Mouse (Mus musculus) limb, embryonic 11.5 days (tissue): ENCODE measurements around the gene Zfp52. TPM values are rescaled to one million over a fixed set of nuclear protein-coding genes. Genes with fewer than 3 reads are reported as not detected.

ENCODE experiments used
- ATAC-seq: fragments of 200-750 bp; cut with Nextera tagmentation; 2 replicates; pipeline ENCODE4 v1.8.0; 2017; ENCODE audit warnings: low read depth; ENCODE audit not compliant: insufficient number of reproducible peaks, low FRiP score, low TSS enrichment
- DNase-seq: peaks from one replicate; pipeline ENCODE4 v3.0.0-alpha.2; 2015; ENCODE audit warnings: low spot score
- H3K27ac ChIP-seq: fragments of 300-500 bp; sonication (generic); replicated peaks from 2 replicates; pipeline ENCODE4 v1.5.1; 2014; ENCODE audit warnings: low read depth, mild to moderate bottlenecking, low read length
- H3K27me3 ChIP-seq: fragments of 300-500 bp; sonication (generic); 2 replicates; pipeline ENCODE4 v1.6.1; 2014; ENCODE audit warnings: mild to moderate bottlenecking, low read length, mixed read lengths; ENCODE audit not compliant: control insufficient read depth, insufficient read depth
- H3K36me3 ChIP-seq: fragments of 300-500 bp; sonication (generic); 2 replicates; pipeline ENCODE4 v1.6.1; 2014; ENCODE audit warnings: mild to moderate bottlenecking, low read length, moderate library complexity, mixed read lengths; ENCODE audit not compliant: control insufficient read depth, insufficient read depth
- H3K4me1 ChIP-seq: fragments of 300-500 bp; sonication (generic); 2 replicates; pipeline ENCODE4 v1.6.1; 2014; ENCODE audit warnings: low read length, mixed read lengths; ENCODE audit not compliant: control insufficient read depth, insufficient read depth
- H3K4me2 ChIP-seq: fragments of 300-500 bp; sonication (generic); 2 replicates; pipeline ENCODE4 v1.6.1; 2014; ENCODE audit warnings: low read depth, mild to moderate bottlenecking, moderate library complexity; ENCODE audit not compliant: severe bottlenecking
- H3K4me3 ChIP-seq: fragments of 300-500 bp; sonication (generic); 2 replicates; pipeline ENCODE4 v1.5.1; 2014; ENCODE audit warnings: low read depth, low read length
- H3K9ac ChIP-seq: fragments of 300-500 bp; sonication (generic); 2 replicates; pipeline ENCODE4 v1.6.1; 2014; ENCODE audit warnings: mild to moderate bottlenecking, low read length
- H3K9me3 ChIP-seq: fragments of 300-500 bp; sonication (generic); 2 replicates; pipeline ENCODE4 v1.6.1; 2016; ENCODE audit warnings: low read length; ENCODE audit not compliant: control insufficient read depth
- WGBS: fragments of 180-500 bp; shearing (Covaris S2); extraction: QIAGEN DNeasy Blood & Tissue Kit; methylation state at CpG from one replicate; pipeline ENCODE4 v1.1.7; 2014; 5-methylcytosine and 5-hydroxymethylcytosine counted together
- polyA plus RNA-seq: library from polyadenylated mRNA; unstranded; fragments of >200 nt; fragmentation: Nextera tagmentation; extraction: Ambion mirVana; gene quantifications from 2 replicates; pipeline ENCODE4 v1.2.1, GENCODE M21; 2014

Gene Zfp52
- polyA plus RNA-seq, 1 experiment from 2014 or later: 1.9 TPM

DNA sequence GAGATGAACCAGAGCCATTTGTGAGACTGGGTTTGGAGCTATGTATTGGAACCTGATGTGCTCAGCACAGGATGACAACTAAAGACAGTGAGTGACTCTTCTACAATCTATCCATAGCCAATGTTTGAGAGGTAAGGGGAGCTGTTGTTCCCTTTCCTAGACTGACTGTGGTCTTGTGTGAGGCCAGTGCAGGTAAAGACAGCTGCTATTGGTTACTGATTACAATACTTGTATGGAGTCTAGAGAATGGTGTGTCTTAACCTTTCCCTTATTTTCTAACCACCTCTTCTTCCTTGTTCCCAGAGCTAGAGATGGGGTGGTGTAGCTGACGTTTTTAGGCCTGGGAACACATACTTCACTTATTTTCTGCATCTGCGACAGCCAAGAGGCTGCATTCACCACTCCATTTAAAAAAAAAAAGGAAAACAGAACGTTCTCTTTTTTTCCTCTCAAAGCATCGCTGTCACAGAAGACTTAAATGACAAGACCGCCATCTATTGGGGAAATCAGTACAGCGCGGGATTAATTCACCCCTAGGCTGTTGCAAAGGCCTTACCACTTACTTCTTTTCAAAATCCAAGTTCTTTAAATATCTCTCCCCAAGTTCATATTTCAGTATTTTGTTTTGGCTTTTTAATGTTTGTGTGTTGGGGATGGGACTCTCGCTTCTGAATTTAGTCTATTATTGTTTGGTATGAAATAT lies 19.8 kb upstream of the Zfp52 start:
- DNase-seq: peak; percentile 71
- Histone ChIP-seq H3K4me3 (peak overlapping the region; percentile 48; the same call in 1 of the 2 replicates), H3K9ac (no peak overlapping the region), H3K4me2 (peak overlapping the region; percentile 66), H3K27me3 (no peaks in the 10 kb centered on the region), H3K4me1 (no peaks in the 10 kb centered on the region), H3K27ac (no peak overlapping the region), H3K9me3 (no peaks in the 10 kb centered on the region), H3K36me3 (no peaks in the 10 kb centered on the region)
- 3% methylated on average over 8 of the region's 8 CpGs for WGBS
- ATAC-seq: peak; percentile 45; the same call in 1 of the 2 replicates

DNA sequence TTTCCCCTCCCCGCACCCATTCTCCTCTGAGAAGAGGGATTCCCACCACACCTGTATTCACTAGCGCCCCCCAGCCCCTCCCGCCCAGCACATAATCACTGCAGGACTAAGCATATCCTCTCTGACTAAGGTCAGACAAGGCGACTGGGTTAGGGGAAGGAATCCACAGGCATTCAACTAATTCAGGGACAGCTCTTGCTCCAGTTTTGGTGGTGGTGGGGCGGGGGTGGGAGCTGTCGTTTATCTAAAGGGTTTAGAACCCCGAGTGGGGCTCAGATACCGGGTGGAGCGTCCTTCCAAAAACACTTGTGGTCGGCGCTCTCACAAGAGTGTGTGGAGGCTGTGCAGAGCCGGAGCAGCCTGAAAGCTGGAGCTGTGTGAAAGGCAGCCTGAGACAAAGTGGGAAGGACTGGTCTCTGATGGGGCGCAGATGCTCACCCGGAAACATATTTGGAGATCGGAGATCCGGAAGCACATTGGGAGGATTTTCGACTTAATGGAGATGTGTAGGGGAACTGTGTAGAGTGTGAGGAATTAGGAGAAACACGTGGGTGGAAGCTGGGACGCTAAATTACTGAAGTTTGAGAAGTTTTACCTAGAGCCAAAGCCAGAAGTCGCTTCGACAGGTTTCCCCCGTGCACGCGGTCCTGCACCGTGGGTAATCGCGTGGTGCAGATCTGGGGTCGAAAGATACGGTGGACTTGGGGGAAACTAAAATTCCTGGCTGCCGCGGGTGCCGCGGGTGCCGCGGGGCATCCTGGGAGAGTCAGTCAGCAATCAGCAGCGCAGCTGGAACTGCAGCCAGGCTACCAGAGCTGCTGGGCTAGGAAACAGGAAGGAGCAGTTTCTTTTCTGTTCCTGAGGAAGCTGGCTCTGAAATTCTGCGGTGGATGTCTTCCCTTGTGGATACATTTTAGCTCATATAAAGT lies 18.9 kb upstream of the Zfp52 start:
- under 1% methylated on average over 37 of the region's 37 CpGs for WGBS

DNA sequence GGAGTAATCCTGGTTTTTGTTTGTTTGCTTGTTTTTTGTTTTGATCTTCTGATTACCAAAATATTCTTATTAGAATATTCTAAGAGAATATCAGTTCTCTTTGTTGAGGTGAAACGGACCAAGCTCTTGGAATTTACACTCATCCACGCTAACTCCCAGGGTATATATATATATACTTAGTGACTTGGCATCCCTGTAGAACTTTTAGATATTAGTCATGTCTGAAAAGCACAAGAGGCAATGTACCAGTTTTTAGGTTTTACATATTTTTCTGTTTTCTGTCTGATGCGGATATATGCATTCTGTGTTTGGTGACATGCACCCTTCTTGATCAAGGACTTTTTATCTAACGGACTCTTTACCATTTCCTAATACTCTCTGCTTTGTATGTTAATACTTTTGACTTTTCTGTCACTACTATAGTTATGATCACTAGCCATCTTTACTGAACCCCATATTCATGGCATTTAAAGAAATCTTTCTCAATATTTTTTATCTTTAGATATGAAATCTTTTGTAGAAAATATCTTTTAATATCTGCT lies 18.1 kb upstream of the Zfp52 start:
- Histone ChIP-seq H3K4me2 (peak overlapping the region; percentile 66), H3K4me3 (peak overlapping the region; percentile 48; the same call in 1 of the 2 replicates), H3K27me3 (no peaks in the 10 kb centered on the region), H3K9ac (no peak overlapping the region), H3K9me3 (no peaks in the 10 kb centered on the region), H3K36me3 (no peaks in the 10 kb centered on the region), H3K4me1 (no peaks in the 10 kb centered on the region), H3K27ac (no peak overlapping the region; the same call in 1 of the 2 replicates)
- no peak for DNase-seq
- ATAC-seq: no peak
- WGBS: 43% methylated on average over 4 of the region's 4 CpGs

More for the DNA sequence above, 18.9 kb upstream of the Zfp52 start:
- ATAC-seq (peak; percentile 89), DNase-seq (peak; percentile 84)
- Histone ChIP-seq H3K9ac (peak overlapping the region; percentile 80), H3K4me2 (peak overlapping the region; percentile 66), H3K27me3 (no peaks in the 10 kb centered on the region), H3K27ac (peak overlapping the region; percentile 70; the same call in 1 of the 2 replicates), H3K4me3 (peak overlapping the region; percentile 48), H3K9me3 (no peaks in the 10 kb centered on the region), H3K36me3 (no peaks in the 10 kb centered on the region), H3K4me1 (no peaks in the 10 kb centered on the region)

DNA sequence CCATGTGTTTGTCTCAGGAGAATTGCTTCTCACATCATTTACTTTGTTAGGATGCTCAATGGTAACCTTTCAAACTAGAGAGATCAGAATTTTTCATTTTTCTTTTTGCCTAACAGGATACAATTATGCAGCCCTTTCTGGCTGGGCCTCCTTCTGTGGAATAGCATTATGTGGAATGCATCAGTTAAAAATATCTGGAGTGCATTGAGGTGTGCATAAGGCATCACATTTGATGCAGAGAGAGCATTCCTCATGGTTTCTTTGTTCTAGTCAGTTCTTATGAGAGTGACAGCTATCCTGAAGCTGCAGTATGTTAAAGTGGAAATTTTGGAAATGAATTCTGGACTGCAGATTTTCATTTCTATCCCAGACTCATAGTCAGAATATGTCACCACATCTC lies 9.1 kb upstream of the Zfp52 start:
- no peak for ATAC-seq
- Histone ChIP-seq H3K27ac (no peak overlapping the region), H3K9me3 (no peaks in the 10 kb centered on the region), H3K4me1 (no peaks in the 10 kb centered on the region), H3K27me3 (no peaks in the 10 kb centered on the region), H3K4me2 (no peak overlapping the region), H3K9ac (no peak overlapping the region), H3K4me3 (no peak overlapping the region), H3K36me3 (no peaks in the 10 kb centered on the region)
- no peak for DNase-seq

DNA sequence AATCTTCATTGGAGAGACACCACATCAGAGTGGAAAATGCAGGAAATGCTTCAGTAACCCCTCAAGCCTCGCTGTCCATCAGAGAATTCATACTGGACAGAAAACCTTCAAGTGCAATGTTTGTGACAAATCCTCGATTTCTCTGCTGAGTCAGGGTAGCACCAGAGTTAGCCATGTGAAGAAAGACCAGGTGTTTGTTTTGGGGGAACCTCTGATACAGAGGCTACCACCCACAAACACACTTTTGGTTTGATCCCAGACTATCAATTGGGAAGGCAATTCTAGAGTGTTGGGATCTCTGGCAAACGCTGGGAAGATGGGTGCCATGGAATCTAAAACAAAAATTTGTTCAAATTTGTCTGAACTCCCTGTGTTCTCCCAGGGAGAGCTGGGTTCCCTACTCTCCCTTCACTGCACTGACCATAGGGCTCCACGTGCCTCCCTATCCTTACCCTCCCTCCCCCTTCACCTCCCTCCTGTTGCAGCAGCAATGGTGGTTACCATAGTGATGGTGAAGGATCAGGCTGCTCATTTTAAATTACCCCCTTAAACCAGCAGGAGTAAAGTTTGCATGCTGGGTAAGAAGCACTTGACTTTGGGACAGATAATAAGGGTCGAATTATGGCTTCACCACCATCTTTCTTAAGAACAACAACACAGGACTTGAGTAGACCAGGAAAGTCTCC lies 4.6 kb upstream of the Zfp52 start:
- Histone ChIP-seq H3K4me3 (no peak overlapping the region), H3K27me3 (no peaks in the 10 kb centered on the region), H3K9me3 (no peaks in the 10 kb centered on the region), H3K36me3 (no peaks in the 10 kb centered on the region), H3K27ac (no peak overlapping the region), H3K4me2 (no peak overlapping the region), H3K9ac (no peak overlapping the region), H3K4me1 (no peaks in the 10 kb centered on the region)
- no peak for DNase-seq
- 71% methylated on average over 5 of the region's 5 CpGs for WGBS
- ATAC-seq: no peak

- no peaks in the 10 kb centered on the region for H3K27me3 ChIP-seq
- H3K27ac ChIP-seq: no peak overlapping the region
- H3K4me1 ChIP-seq: no peaks in the 10 kb centered on the region
- ATAC-seq (no peak), DNase-seq (no peak)
- H3K36me3 ChIP-seq: no peaks in the 10 kb centered on the region
- H3K4me2 ChIP-seq: peak overlapping the region; percentile 48; the same call in 1 of the 2 replicates
- WGBS: 84% methylated on average over 5 of the region's 5 CpGs
- H3K9me3 ChIP-seq: no peaks in the 10 kb centered on the region
- peak overlapping the region; percentile 51; the same call in 1 of the 2 replicates for H3K4me3 ChIP-seq
- H3K9ac ChIP-seq: no peak overlapping the region
Observed at GRCm38 (mm10) chr17:21531621-21532020, 3.7 kb upstream of the Zfp52 start.

GRCm38 (mm10) chr17:21532101-21532951 lies 3.0 kb upstream of the Zfp52 start:
- under 1% methylated on average over 50 of the region's 54 CpGs for WGBS
- ATAC-seq (peak; percentile 78), DNase-seq (peak; percentile 76)

More at GRCm38 (mm10) chr17:21532101-21532951, 3.0 kb upstream of the Zfp52 start:
- H3K27ac ChIP-seq: peak overlapping the region; percentile 78
- H3K4me1 ChIP-seq: no peaks in the 10 kb centered on the region
- peak overlapping the region; percentile 51 for H3K4me3 ChIP-seq
- H3K36me3 ChIP-seq: no peaks in the 10 kb centered on the region
- no peaks in the 10 kb centered on the region for H3K27me3 ChIP-seq
- H3K9ac ChIP-seq: peak overlapping the region; percentile 83
- peak overlapping the region; percentile 48 for H3K4me2 ChIP-seq
- H3K9me3 ChIP-seq: no peaks in the 10 kb centered on the region
